8 mouse cellular contexts compared by ENCODE assay signal in genomic region chr2:113849141-113849540, GRCm38 (mm10). TPM values are rescaled to one million over a fixed set of nuclear protein-coding genes. Genes with fewer than 3 reads are reported as not detected.
DNase-seq lines count a peak whose midpoint lies in the region; ATAC-seq and TF ChIP-seq lines count a peak whose summit lies in the region.

No protein-coding gene starts in this region.

- H3K27ac ChIP-seq in limb, embryonic 14.5 days (replicated peaks; ENCODE audit: low read depth, low read length) = peak overlapping the region; percentile 67
- peak overlapping the region; percentile 68; the same call in 1 of the 2 replicates for H3K27ac ChIP-seq in stomach, embryonic 16.5 days (ENCODE audit: low read length)

- peak; percentile 28 for DNase-seq in cerebellum, adult 11 months
- no peak for DNase-seq in cerebellum, adult 9-11 months
- peak; percentile 9 for DNase-seq in right cerebral cortex, postnatal 4 days
- DNase-seq in right cerebral cortex, postnatal 36 days (ENCODE audit: low spot score in 2 of 2) = no peak
- DNase-seq in limb, embryonic 14.5 days (ENCODE audit: low spot score) = peak; percentile 49
- DNase-seq in urinary bladder, postnatal 10 days (ENCODE audit: low spot score) = no peak
- no peak for DNase-seq in cerebellum, postnatal 14 days

- H3K4me3 ChIP-seq in limb, embryonic 14.5 days (replicated peaks; ENCODE audit: low read length) = peak overlapping the region; percentile 62
- H3K4me3 ChIP-seq in stomach, embryonic 16.5 days (replicated peaks; ENCODE audit: low read length) = peak overlapping the region; percentile 85

- no peaks in the 10 kb centered on the region for H3K36me3 ChIP-seq in limb, embryonic 14.5 days (ENCODE audit: control insufficient read depth, insufficient read depth, low read length)
- H3K36me3 ChIP-seq in stomach, embryonic 16.5 days (ENCODE audit: control insufficient read depth, insufficient read depth, low read length) = no peaks in the 10 kb centered on the region

- no peaks in the 10 kb centered on the region for H3K9me3 ChIP-seq in limb, embryonic 14.5 days (ENCODE audit: control insufficient read depth, low read length)
- H3K9me3 ChIP-seq in stomach, embryonic 16.5 days (replicated peaks; ENCODE audit: control insufficient read depth, low read length) = no peaks in the 10 kb centered on the region

- H3K27me3 ChIP-seq in limb, embryonic 14.5 days (ENCODE audit: control insufficient read depth, insufficient read depth, low read length) = no peaks in the 10 kb centered on the region
- no peaks in the 10 kb centered on the region for H3K27me3 ChIP-seq in stomach, embryonic 16.5 days (ENCODE audit: control insufficient read depth, insufficient read depth, low read length)

- H3K4me1 ChIP-seq in limb, embryonic 14.5 days (ENCODE audit: control insufficient read depth, insufficient read depth, low read length) = peaks cover 16% of the 10 kb centered on the region
- peaks cover 30% of the 10 kb centered on the region for H3K4me1 ChIP-seq in stomach, embryonic 16.5 days (ENCODE audit: control insufficient read depth, insufficient read depth, low read length)

- no peak for TF ChIP-seq POLR2A in limb, embryonic 14.5 days (IDR thresholded peaks at IDR 0.05; ENCODE audit: borderline replicate concordance, extremely low read depth, insufficient read depth, insufficient read length)

- peak overlapping the region; percentile 79 for H3K4me2 ChIP-seq in limb, embryonic 14.5 days (replicated peaks; ENCODE audit: low read depth, low read length, severe bottlenecking)
- H3K4me2 ChIP-seq in stomach, embryonic 16.5 days (ENCODE audit: low read depth, low read length) = peak overlapping the region; percentile 72

- WGBS in limb, embryonic 14.5 days = 0% methylated on average over 3 of the region's 3 CpGs
- 0% methylated on average over 3 of the region's 3 CpGs for WGBS in stomach, embryonic 16.5 days

- H3K9ac ChIP-seq in limb, embryonic 14.5 days (ENCODE audit: low read depth, low read length, severe bottlenecking) = peak overlapping the region; percentile 63
- peak overlapping the region; percentile 70 for H3K9ac ChIP-seq in stomach, embryonic 16.5 days (ENCODE audit: low read length)

- peak; percentile 38; the same call in 1 of the 2 replicates for ATAC-seq in limb, embryonic 14.5 days (ENCODE audit: low FRiP score, low read depth)
- peak; percentile 7; the same call in 1 of the 2 replicates for ATAC-seq in stomach, embryonic 16.5 days (ENCODE audit: insufficient read depth, low FRiP score)

RNA-seq across cellular contexts. Expression of gene Arhgap11a, which starts 0.7 kb away (rescaled TPM):
- polyA plus RNA-seq in limb, embryonic 14.5 days (2012; rRNA removed) = 17.0 and 23.5 TPM in 2 replicates
- polyA plus RNA-seq in limb, embryonic 14.5 days (2014; fragmentation: Nextera tagmentation; extraction: Ambion mirVana) = 4.2 and 4.6 TPM in 2 replicates
- polyA plus RNA-seq in stomach, embryonic 16.5 days (2015; fragmentation: Nextera tagmentation; extraction: Ambion mirVana) = 20.8 and 24.1 TPM in 2 replicates

RNA-seq across cellular contexts. Expression of gene Scg5, which starts 20.2 kb away (rescaled TPM):
- 0.63 and 0.84 TPM in 2 replicates for polyA plus RNA-seq in limb, embryonic 14.5 days (2012; rRNA removed)
- 0.87 and 1.5 TPM in 2 replicates for polyA plus RNA-seq in limb, embryonic 14.5 days (2014; fragmentation: Nextera tagmentation; extraction: Ambion mirVana)
- 9.6 and 12.6 TPM in 2 replicates for polyA plus RNA-seq in stomach, embryonic 16.5 days (2015; fragmentation: Nextera tagmentation; extraction: Ambion mirVana)

Comparison
In these comparisons a context has a peak if more than half of its experiments do, and no peak if none do; other contexts are left out.
1. DNase-seq: peak in cerebellum, adult 11 months (single experiment), right cerebral cortex, postnatal 4 days (single experiment) and limb, embryonic 14.5 days (single experiment); none in cerebellum, adult 9-11 months (single experiment), right cerebral cortex, postnatal 36 days (0 of 2), urinary bladder, postnatal 10 days (single experiment) and cerebellum, postnatal 14 days (0 of 2).